Mouse (Mus musculus): ENCODE measurements around the gene Ptgis. TPM values are rescaled to one million over a fixed set of nuclear protein-coding genes. Genes with fewer than 3 reads are reported as not detected.

Ptgis gene
- polyA plus RNA-seq, 1 experiment from 2014 or later, result 9.1 TPM

DNA sequence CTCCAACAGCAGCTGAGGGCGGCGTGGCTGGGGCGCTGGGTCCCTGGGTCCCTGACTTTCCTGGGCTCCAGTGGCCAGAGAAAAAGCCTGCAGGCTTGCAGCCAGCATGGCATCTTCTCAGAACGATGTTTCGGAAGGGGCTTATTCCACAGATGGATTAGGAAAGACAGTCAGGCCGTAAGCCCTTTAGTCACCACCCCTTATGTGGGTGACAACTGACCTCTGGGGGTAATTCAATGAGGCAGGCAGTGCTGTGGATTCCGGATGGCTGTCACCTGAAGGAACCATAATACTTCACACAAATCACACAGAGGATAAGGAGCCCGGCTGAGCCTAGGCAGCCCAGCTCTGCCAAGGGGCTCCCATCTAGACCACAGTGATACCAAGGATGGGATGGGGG lies 59.3 kb downstream of the Ptgis start:
- Histone ChIP-seq H3K4me1 (no peaks in the 10 kb centered on the region), H3K9me3 (replicated peaks) (no peaks in the 10 kb centered on the region), H3K27ac (no peak overlapping the region), H3K4me2 (replicated peaks) (no peak overlapping the region), H3K36me3 (no peaks in the 10 kb centered on the region), H3K27me3 (peaks cover 8% of the 10 kb centered on the region), H3K4me3 (no peak overlapping the region), H3K9ac (peak overlapping the region; percentile 8; the same call in 1 of the 2 replicates)
- ATAC-seq (ENCODE audit: low FRiP score), result no peak
- WGBS, result 80% methylated on average over 8 of the region's 8 CpGs

DNA sequence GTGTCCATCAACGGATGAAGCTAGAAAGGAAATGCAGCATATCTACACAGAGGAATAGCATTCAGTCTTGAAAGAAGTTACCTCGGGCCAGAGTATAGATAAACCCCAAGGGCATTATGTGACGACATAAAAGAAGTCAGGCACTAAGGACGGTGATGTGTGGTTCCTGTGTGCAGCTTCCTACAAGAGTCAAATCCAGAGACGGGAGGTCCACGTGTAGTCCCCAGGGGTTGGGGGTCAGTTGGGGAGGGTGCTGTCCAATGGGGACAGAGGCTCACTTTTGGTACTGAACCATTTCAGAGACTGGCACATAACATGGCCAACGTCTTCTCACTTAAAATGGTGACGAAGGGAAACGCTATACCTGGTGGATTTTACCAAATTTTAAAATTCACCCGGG lies 61.1 kb downstream of the Ptgis start:
- no peak for ATAC-seq (ENCODE audit: low FRiP score)
- Histone ChIP-seq H3K9me3 (replicated peaks) (no peaks in the 10 kb centered on the region), H3K4me2 (replicated peaks) (no peak overlapping the region), H3K4me3 (no peak overlapping the region), H3K4me1 (no peaks in the 10 kb centered on the region), H3K36me3 (no peaks in the 10 kb centered on the region), H3K27ac (no peak overlapping the region), H3K9ac (no peak overlapping the region), H3K27me3 (no peaks in the 10 kb centered on the region; the same call in 1 of the 2 replicates)
- WGBS, result 92% methylated on average over 10 of the region's 10 CpGs

DNA sequence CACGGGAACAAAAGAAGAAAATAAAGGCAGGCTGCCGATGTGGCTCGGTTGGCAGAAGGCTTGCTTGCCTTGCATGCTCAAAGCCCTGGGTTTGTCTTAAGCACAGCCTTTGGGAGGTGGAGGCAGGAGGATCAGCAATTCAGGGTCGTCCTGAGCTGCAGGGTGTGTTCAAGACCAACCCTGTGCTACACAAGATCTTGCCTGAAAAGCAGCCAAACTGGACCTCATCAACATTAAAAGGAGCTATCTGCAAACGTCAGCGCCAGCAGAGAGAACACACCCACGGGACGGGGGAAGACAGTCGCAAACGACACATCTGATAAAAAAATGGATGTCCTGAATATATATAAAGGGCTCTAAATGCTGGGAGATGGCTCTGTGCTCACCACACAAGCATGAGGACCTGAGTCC lies 63.2 kb downstream of the Ptgis start:
- H3K36me3 ChIP-seq, result no peaks in the 10 kb centered on the region
- H3K4me2 ChIP-seq (replicated peaks), result no peak overlapping the region
- WGBS, result 65% methylated on average over 10 of the region's 10 CpGs
- H3K9me3 ChIP-seq (replicated peaks), result no peaks in the 10 kb centered on the region
- H3K4me1 ChIP-seq, result no peaks in the 10 kb centered on the region
- no peak overlapping the region for H3K9ac ChIP-seq
- H3K27ac ChIP-seq, result no peak overlapping the region
- no peak overlapping the region for H3K4me3 ChIP-seq
- no peaks in the 10 kb centered on the region; the same call in 1 of the 2 replicates for H3K27me3 ChIP-seq
- no peak for ATAC-seq (ENCODE audit: low FRiP score)

DNA sequence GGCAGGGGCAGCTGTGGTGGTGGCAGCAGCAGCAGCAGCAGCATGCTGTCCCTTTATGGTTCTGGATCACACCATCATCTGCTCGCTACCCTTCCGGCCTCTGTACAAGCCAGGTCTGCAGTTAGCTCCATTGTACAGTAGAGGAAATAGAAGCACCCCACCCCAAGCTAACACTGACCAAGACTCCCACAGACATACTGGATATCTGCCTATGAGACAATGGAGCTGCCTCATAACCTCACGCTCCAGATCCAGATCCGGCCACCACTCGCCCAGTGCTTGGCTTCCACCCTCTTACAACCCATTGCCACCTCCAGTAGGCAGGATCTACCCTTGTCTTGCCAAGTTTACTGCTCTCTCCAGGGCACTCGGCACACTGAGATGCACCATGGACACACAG lies 65.1 kb downstream of the Ptgis start:
- Histone ChIP-seq H3K4me3 (no peak overlapping the region), H3K36me3 (no peaks in the 10 kb centered on the region), H3K4me1 (no peaks in the 10 kb centered on the region), H3K9me3 (replicated peaks) (no peaks in the 10 kb centered on the region), H3K9ac (no peak overlapping the region), H3K27me3 (no peaks in the 10 kb centered on the region; the same call in 1 of the 2 replicates), H3K4me2 (replicated peaks) (no peak overlapping the region), H3K27ac (no peak overlapping the region)
- no peak for ATAC-seq (ENCODE audit: low FRiP score)
- WGBS, result 90% methylated on average over 6 of the region's 6 CpGs

DNA sequence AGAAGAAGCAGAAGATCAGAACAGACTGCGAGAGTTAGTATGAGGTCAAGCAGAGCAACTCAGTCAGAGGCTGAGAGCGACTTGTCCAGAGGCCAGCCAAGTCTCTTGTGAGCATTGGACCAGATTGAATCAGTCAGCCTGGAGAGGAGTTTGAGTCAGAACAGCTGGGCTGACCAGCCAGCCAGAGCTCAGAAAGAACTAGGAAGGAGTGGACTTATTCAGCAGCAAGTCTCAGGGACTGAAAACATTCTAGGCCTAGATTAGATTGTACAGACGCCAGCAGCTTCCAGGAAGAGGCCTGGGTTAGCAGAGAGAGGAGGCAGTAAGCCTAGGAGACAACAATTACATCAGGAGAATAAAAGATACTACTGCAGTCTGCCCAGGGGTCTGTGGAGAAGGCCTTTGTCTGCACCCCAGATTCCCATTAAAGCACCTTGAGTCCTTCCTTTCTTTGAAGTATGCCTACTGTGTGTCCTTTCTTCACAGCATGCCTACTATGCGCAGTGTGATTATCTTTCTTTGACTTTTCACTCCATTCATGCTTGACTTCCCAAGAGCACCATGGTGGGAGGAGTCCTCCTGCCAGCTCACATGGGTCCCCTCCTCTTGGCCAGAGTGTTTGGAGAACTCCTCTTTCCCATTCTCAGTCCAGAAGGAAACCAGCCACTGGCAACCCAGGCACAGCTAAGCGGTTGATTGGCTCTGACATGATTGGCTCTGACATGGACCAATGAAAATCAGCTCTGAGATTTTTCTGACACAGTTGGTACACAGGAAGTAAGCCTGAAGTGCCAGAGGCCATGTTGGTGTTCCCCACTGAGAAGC lies 67.1 kb downstream of the Ptgis start:
- no peak overlapping the region for H3K9ac ChIP-seq
- no peak overlapping the region for H3K4me2 ChIP-seq (replicated peaks)
- H3K27ac ChIP-seq, result no peak overlapping the region
- no peak overlapping the region for H3K4me3 ChIP-seq
- ATAC-seq (ENCODE audit: low FRiP score), result no peak
- H3K9me3 ChIP-seq (replicated peaks), result no peaks in the 10 kb centered on the region
- H3K36me3 ChIP-seq, result no peaks in the 10 kb centered on the region
- WGBS, result 80% methylated on average over 5 of the region's 5 CpGs
- H3K27me3 ChIP-seq, result no peaks in the 10 kb centered on the region
- H3K4me1 ChIP-seq, result 0 out of 2 replicates have a peak, but pooled peaks cover under 1% of the 10 kb centered on the region

DNA sequence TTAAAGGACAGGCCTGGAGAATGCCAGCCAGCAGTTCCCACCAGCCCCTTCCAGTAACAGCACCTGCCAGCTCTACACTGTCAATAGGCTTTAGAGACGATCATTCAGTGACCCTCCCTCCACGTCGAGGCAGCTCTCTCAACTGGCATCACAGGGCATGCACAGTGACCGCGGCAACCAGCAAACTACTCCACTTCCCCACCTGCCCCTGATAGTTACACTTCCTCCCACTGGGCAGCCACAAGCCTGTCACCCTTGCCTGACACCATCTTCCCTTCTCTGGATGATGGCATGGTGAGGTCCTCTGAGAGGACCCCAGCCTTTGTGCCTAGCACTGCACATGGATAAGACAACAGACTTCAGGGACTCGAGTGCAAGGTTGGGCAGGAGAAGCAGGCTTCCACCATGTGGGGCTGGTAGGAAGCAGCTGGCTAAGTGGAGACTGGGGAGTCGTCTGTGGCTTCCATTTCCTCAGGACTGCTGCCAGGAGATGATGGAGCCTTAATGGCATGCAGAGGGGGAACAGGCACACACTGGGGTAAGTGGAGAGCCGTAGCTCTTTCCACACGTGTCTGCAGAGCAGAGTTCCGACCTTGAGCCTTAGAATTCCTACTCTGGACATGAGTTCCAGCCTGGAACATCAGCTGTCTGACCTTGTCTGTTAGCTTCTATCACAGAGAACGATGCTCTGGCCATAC lies 72.7 kb downstream of the Ptgis start:
- 69% methylated on average over 11 of the region's 11 CpGs for WGBS
- H3K4me3 ChIP-seq, result no peak overlapping the region
- H3K27me3 ChIP-seq, result 0 out of 2 replicates have a peak, but pooled peaks cover 3% of the 10 kb centered on the region
- H3K36me3 ChIP-seq, result no peaks in the 10 kb centered on the region
- no peak overlapping the region for H3K9ac ChIP-seq
- H3K4me1 ChIP-seq, result peaks cover 9% of the 10 kb centered on the region; the same call in 1 of the 2 replicates
- H3K4me2 ChIP-seq (replicated peaks), result no peak overlapping the region
- H3K27ac ChIP-seq, result no peak overlapping the region
- no peak for ATAC-seq (ENCODE audit: low FRiP score)
- no peaks in the 10 kb centered on the region for H3K9me3 ChIP-seq (replicated peaks)

DNA sequence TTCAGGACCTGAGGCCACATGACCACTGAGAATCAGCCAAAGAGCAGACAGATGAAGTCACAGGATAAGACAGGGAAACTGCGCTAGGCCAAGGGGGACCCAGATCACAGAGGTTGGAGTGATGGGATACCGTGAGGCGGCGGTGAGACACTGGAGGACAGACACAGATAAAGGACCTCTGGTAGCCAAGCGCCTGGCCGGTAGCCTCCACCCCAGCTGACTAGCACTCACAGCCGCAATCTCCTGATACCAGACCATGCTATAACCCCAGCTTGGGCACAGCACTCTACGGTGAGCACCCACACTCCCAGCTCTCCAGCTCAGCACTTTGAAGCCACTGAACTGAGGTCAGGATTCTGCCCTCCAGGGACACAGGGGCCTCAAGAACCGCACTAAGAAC lies 76.8 kb downstream of the Ptgis start:
- Histone ChIP-seq H3K27ac (no peak overlapping the region), H3K4me2 (replicated peaks) (no peak overlapping the region), H3K4me3 (no peak overlapping the region), H3K27me3 (0 out of 2 replicates have a peak, but pooled peaks cover 3% of the 10 kb centered on the region), H3K4me1 (peaks cover 9% of the 10 kb centered on the region; the same call in 1 of the 2 replicates), H3K36me3 (no peaks in the 10 kb centered on the region), H3K9me3 (replicated peaks) (0 out of 2 replicates have a peak, but pooled peaks cover 4% of the 10 kb centered on the region), H3K9ac (no peak overlapping the region)
- ATAC-seq (ENCODE audit: low FRiP score), result no peak
- 85% methylated on average over 9 of the region's 9 CpGs for WGBS

DNA sequence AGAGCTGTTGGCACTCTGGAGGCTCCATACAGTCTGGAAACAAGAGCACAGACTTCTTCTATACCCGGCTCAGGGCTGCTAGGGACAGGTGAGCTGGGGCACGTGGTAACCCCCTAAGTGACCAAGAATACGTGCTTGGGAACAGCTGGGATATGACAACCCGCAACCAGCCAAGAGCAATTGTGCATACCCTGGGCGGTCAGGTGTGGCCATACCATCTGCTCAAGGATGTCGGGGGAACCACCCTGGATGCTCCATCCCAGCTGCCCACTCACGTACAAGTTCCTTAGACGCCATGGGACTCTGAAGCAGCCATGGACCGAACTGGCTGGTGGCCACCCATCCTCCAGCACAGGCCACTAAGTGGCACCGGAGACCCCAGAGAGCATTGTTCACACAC lies 77.3 kb downstream of the Ptgis start:
- Histone ChIP-seq H3K4me3 (no peak overlapping the region), H3K27me3 (0 out of 2 replicates have a peak, but pooled peaks cover 3% of the 10 kb centered on the region), H3K36me3 (no peaks in the 10 kb centered on the region), H3K27ac (no peak overlapping the region), H3K4me2 (replicated peaks) (no peak overlapping the region), H3K9ac (no peak overlapping the region), H3K4me1 (peaks cover 8% of the 10 kb centered on the region; the same call in 1 of the 2 replicates), H3K9me3 (replicated peaks) (0 out of 2 replicates have a peak, but pooled peaks cover 4% of the 10 kb centered on the region)
- WGBS, result 89% methylated on average over 10 of the region's 10 CpGs
- ATAC-seq (ENCODE audit: low FRiP score), result no peak

DNA sequence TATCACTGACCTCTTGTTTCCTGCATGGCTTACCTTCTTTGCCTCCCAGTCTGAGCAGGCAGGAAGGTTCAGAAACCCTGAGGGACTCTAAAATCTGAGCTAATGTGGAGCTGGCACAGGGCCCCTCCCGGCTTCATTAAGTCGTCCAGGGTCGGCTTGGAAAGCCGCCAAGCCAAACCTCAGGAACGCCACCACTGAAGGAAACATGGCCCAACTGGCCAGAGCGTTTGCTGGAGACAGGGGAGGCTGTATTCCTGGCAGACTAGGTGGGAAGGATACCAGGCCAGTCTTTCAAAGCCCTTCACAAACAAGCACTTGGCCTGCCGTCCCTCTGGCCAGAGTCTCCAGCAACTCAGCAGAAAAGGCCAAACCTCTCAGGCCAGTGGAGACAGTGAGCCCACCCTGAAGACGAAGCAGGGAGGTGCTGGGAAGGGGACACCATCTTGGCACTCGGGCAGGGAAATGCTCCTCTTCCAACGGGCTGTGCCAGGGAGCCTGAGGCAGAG lies 77.8 kb downstream of the Ptgis start:
- no peak overlapping the region for H3K4me3 ChIP-seq
- 0 out of 2 replicates have a peak, but pooled peaks cover 4% of the 10 kb centered on the region for H3K9me3 ChIP-seq (replicated peaks)
- H3K9ac ChIP-seq, result no peak overlapping the region
- H3K27me3 ChIP-seq, result 0 out of 2 replicates have a peak, but pooled peaks cover 1% of the 10 kb centered on the region
- H3K4me1 ChIP-seq, result peaks cover 2% of the 10 kb centered on the region; the same call in 1 of the 2 replicates
- H3K27ac ChIP-seq, result no peak overlapping the region
- no peaks in the 10 kb centered on the region for H3K36me3 ChIP-seq
- no peak for ATAC-seq (ENCODE audit: low FRiP score)
- H3K4me2 ChIP-seq (replicated peaks), result no peak overlapping the region
- 74% methylated on average over 10 of the region's 10 CpGs for WGBS

DNA sequence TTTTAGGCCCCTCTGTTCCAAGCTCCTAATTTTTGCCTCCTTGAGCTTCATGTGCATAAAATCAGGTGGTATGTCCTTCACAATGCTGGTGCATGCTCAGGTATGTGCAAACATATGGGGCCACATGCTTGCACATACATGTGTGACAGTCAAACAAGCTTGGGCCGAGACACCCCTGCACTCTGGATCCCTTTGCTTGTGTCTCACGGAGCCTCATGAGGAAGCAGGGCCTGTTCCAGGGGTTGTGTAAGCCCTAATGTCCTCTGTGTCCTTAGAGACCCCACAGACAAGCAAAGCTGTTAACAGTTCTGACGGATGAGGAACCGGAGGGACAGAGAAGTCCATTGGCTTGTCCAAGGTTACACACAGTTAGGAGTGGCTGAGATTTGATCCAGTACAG lies 80.7 kb downstream of the Ptgis start:
- ATAC-seq (ENCODE audit: low FRiP score), result no peak
- Histone ChIP-seq H3K9me3 (replicated peaks) (0 out of 2 replicates have a peak, but pooled peaks cover 4% of the 10 kb centered on the region), H3K27me3 (no peaks in the 10 kb centered on the region), H3K4me2 (replicated peaks) (no peak overlapping the region), H3K9ac (no peak overlapping the region), H3K4me1 (peaks cover 13% of the 10 kb centered on the region), H3K27ac (no peak overlapping the region), H3K4me3 (no peak overlapping the region), H3K36me3 (no peaks in the 10 kb centered on the region)
- WGBS, result 88% methylated on average over 4 of the region's 4 CpGs

DNA sequence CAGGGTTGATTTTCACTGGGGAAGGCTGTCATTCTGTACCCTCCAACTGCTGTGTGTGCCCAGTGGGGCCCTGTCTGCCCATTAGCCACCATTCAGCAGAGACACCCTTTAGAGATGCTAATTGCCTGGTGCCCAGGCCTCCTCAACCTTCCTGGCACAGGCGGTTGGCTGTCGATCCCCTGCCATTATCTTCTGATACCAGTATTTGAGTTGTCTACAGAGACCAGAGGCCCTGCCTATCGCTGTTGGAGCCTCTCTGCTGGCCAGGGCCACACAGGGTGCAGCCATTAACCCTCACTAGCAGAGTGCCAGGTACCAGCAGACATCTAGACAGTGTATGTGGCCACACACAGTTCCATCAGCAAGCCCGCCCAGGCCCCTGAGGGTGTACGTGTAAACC lies 81.6 kb downstream of the Ptgis start:
- Histone ChIP-seq H3K9me3 (replicated peaks) (0 out of 2 replicates have a peak, but pooled peaks cover 4% of the 10 kb centered on the region), H3K9ac (no peak overlapping the region), H3K4me2 (replicated peaks) (no peak overlapping the region), H3K4me3 (no peak overlapping the region), H3K4me1 (peaks cover 13% of the 10 kb centered on the region), H3K27ac (no peak overlapping the region), H3K27me3 (no peaks in the 10 kb centered on the region), H3K36me3 (no peaks in the 10 kb centered on the region)
- no peak for ATAC-seq (ENCODE audit: low FRiP score)
- WGBS, result 78% methylated on average over 5 of the region's 5 CpGs

DNA sequence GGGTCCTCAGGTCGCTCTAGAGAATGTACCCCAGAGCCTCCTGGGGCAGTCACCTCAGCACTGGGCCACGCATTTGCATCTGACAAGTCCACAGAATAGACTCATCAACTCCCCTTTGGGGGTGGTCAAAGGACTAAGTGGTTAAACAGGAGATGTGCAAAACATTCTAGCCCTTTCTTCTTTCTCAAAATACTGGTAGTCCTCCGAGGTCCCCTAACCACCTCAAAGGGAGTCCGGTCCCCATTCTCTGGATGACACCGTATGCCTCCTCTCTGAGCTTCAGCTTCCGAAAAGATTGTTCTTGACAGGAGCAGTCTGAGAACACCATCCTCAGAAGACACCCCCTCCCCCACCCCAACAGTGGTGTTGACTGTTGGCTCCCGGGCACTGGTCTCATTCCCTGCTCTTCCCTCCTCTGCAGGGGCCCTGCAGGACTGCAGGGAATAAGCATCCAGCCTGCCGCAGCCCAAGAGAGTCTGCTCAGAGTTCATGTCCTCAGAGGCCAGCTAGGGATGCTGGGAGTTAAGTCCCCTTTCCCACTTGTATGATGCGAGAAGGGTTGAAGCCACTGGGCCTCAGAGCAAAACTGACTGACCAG lies 84.2 kb downstream of the Ptgis start:
- 34% methylated on average over 9 of the region's 9 CpGs for WGBS
- H3K27me3 ChIP-seq, result no peaks in the 10 kb centered on the region
- no peak for ATAC-seq (ENCODE audit: low FRiP score)
- no peaks in the 10 kb centered on the region for H3K36me3 ChIP-seq
- H3K4me1 ChIP-seq, result peaks cover 13% of the 10 kb centered on the region
- no peak overlapping the region for H3K27ac ChIP-seq
- no peak overlapping the region for H3K4me3 ChIP-seq
- H3K9ac ChIP-seq, result no peak overlapping the region
- H3K4me2 ChIP-seq (replicated peaks), result no peak overlapping the region
- H3K9me3 ChIP-seq (replicated peaks), result peaks cover 3% of the 10 kb centered on the region; the same call in 1 of the 2 replicates
